Mouse (Mus musculus) lung, embryonic 14.5 days (tissue): Measurements from ENCODE around the gene 1700029F12Rik. TPM values are rescaled to one million over a fixed set of nuclear protein-coding genes. Genes with fewer than 3 reads are reported as not detected.

ENCODE experiments used
- ATAC-seq: fragments of 200-750 bp; cut with Nextera tagmentation; 2 replicates; pipeline ENCODE4 v1.8.0; 2017; ENCODE audit warnings: mild to moderate bottlenecking, moderate TSS enrichment, moderate library complexity; ENCODE audit not compliant: insufficient read depth
- DNase-seq: peaks from one replicate; pipeline ENCODE4 v3.0.0-alpha.2; 2015
- H3K27ac ChIP-seq: fragments of 300-500 bp; sonication (generic); 2 replicates; pipeline ENCODE4 v1.5.1; 2014; ENCODE audit warnings: low read depth, mild to moderate bottlenecking, moderate library complexity
- H3K27me3 ChIP-seq: fragments of 300-500 bp; sonication (generic); 2 replicates; pipeline ENCODE4 v1.6.1; 2014; ENCODE audit warnings: low read length, control low read depth; ENCODE audit not compliant: insufficient read depth
- H3K36me3 ChIP-seq: fragments of 300-500 bp; sonication (generic); 2 replicates; pipeline ENCODE4 v1.6.1; 2014; ENCODE audit warnings: control low read depth; ENCODE audit not compliant: insufficient read depth
- H3K4me1 ChIP-seq: fragments of 300-500 bp; sonication (generic); 2 replicates; pipeline ENCODE4 v1.6.1; 2014; ENCODE audit warnings: antibody characterized with exemption, control low read depth; ENCODE audit not compliant: insufficient read depth
- H3K4me2 ChIP-seq: fragments of 300-500 bp; sonication (generic); 2 replicates; pipeline ENCODE4 v1.6.1; 2014; ENCODE audit warnings: mild to moderate bottlenecking
- H3K4me3 ChIP-seq: fragments of 300-500 bp; sonication (generic); 2 replicates; pipeline ENCODE4 v1.5.1; 2014; ENCODE audit warnings: low read depth, low read length
- H3K9ac ChIP-seq: fragments of 300-500 bp; sonication (generic); 2 replicates; pipeline ENCODE4 v1.6.1; 2014
- H3K9me3 ChIP-seq: fragments of 300-500 bp; sonication (generic); 2 replicates; pipeline ENCODE4 v1.6.1; 2016; ENCODE audit warnings: low read depth, low read length, control low read depth
- CTCF ChIP-seq: IDR thresholded peaks from 2 replicates; pipeline ENCODE4 v1.5.1; 2016; ENCODE audit warnings: antibody characterized with exemption, low read depth
- WGBS: fragments of 180-500 bp; shearing (Covaris S2); extraction: QIAGEN DNeasy Blood & Tissue Kit; methylation state at CpG from one replicate; pipeline ENCODE4 v1.1.7; 2014; 5-methylcytosine and 5-hydroxymethylcytosine counted together
- polyA plus RNA-seq: library from polyadenylated mRNA; unstranded; fragments of >200 nt; fragmentation: Nextera tagmentation; extraction: Ambion mirVana; gene quantifications from 2 replicates; pipeline ENCODE4 v1.2.1, GENCODE M21; 2014

The 1700029F12Rik gene
- polyA plus RNA-seq, 1 experiment from 2014 or later, result not detected

DNA sequence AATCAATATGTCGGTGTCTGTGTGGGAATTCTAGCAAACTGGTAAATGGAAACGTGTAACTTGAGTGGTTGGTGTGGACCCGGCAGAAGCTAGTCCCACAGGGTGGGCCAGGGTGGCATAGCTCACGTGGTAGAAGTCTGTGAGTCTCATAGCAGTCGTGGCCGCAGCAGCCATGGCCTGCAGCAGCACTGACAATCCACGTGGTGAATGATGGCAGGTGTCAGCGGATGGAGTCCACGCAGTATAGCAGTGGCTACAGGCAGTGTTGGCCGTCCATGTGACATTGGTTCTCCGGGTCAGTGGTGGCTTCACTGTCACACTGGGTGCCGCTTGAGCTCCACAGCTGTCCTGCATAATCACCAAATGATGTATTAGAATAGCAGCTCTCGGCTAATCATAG lies 4.1 kb downstream of the 1700029F12Rik start:
- DNase-seq, result no peak
- Histone ChIP-seq H3K4me3 (no peak overlapping the region), H3K9me3 (no peaks in the 10 kb centered on the region), H3K36me3 (no peaks in the 10 kb centered on the region), H3K9ac (no peak overlapping the region), H3K27ac (no peak overlapping the region), H3K4me2 (no peak overlapping the region), H3K4me1 (no peaks in the 10 kb centered on the region), H3K27me3 (no peaks in the 10 kb centered on the region)
- no peak for TF ChIP-seq CTCF
- ATAC-seq, result no peak
- 84% methylated on average over 13 of the region's 13 CpGs for WGBS

DNA sequence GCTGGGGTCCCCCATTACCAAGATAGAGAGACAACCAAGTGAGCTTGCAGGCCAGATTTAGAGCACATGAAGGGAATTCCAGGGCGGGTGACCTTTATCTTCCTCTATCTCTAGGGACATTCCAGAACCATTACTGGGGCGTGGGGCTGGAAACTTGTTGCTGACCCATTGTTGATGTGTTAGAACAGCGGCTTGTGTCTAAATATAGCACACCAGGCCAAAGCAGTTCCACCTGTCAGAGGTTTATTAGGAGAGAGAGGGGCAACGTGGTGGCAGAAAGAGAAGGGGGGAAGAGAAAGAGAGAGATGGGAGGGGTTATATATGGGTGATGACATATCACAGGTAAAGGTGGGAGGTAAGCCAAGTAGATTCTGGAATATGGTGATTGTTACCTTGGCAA lies 12.3 kb downstream of the 1700029F12Rik start:
- no peak overlapping the region for H3K9ac ChIP-seq
- H3K4me1 ChIP-seq, result no peaks in the 10 kb centered on the region
- H3K4me3 ChIP-seq, result no peak overlapping the region
- ATAC-seq, result no peak
- no peak for DNase-seq
- no peak overlapping the region for H3K27ac ChIP-seq
- no peaks in the 10 kb centered on the region for H3K27me3 ChIP-seq
- H3K36me3 ChIP-seq, result no peaks in the 10 kb centered on the region
- 37% methylated on average over 4 of the region's 4 CpGs for WGBS
- TF ChIP-seq CTCF, result no peak
- H3K9me3 ChIP-seq, result no peaks in the 10 kb centered on the region
- H3K4me2 ChIP-seq, result no peak overlapping the region

- 77% methylated on average over 5 of the region's 5 CpGs for WGBS
- H3K27ac ChIP-seq, result no peak overlapping the region
- H3K9me3 ChIP-seq, result no peaks in the 10 kb centered on the region
- H3K36me3 ChIP-seq, result no peaks in the 10 kb centered on the region
- no peaks in the 10 kb centered on the region for H3K27me3 ChIP-seq
- ATAC-seq, result no peak
- no peak overlapping the region for H3K4me3 ChIP-seq
- H3K4me1 ChIP-seq, result no peaks in the 10 kb centered on the region
- TF ChIP-seq CTCF, result no peak
- no peak overlapping the region for H3K4me2 ChIP-seq
- H3K9ac ChIP-seq, result no peak overlapping the region
- no peak for DNase-seq
Measured at GRCm38 (mm10) chr13:97020122-97020521, 14.0 kb downstream of the 1700029F12Rik start.

DNA sequence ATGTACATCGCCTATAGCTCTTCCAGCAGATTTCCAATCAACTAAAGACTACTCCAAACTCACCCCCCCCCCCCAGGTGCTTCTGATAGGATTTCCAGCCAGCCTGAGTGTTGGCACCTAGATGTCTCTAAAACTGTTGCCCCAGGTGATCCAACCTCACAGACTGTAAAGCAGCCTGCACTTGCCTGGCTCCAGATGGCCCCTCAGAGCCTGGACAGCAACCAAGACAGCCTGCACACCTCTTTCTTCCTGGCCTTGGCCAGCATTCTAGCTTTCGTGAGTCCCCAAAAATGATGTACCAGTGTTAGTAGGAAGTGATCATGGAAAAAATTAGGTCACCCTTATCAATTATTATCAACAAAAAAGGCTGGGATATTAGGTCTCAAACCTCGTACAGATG lies 16.5 kb downstream of the 1700029F12Rik start:
- Histone ChIP-seq H3K9me3 (no peaks in the 10 kb centered on the region), H3K4me3 (no peak overlapping the region), H3K4me1 (no peaks in the 10 kb centered on the region), H3K27ac (no peak overlapping the region), H3K4me2 (no peak overlapping the region), H3K36me3 (no peaks in the 10 kb centered on the region), H3K9ac (no peak overlapping the region), H3K27me3 (no peaks in the 10 kb centered on the region)
- DNase-seq (no peak), ATAC-seq (no peak)
- no peak for TF ChIP-seq CTCF
- WGBS, result 79% methylated on average over 3 of the region's 3 CpGs

- Histone ChIP-seq H3K36me3 (no peaks in the 10 kb centered on the region), H3K27ac (no peak overlapping the region), H3K4me2 (no peak overlapping the region), H3K4me1 (no peaks in the 10 kb centered on the region), H3K4me3 (no peak overlapping the region), H3K9ac (no peak overlapping the region), H3K9me3 (no peaks in the 10 kb centered on the region), H3K27me3 (no peaks in the 10 kb centered on the region)
- DNase-seq (no peak), ATAC-seq (no peak)
- TF ChIP-seq CTCF, result no peak
- 80% methylated on average over 4 of the region's 4 CpGs for WGBS
Measured at GRCm38 (mm10) chr13:97014366-97014765, 19.8 kb downstream of the 1700029F12Rik start.

DNA sequence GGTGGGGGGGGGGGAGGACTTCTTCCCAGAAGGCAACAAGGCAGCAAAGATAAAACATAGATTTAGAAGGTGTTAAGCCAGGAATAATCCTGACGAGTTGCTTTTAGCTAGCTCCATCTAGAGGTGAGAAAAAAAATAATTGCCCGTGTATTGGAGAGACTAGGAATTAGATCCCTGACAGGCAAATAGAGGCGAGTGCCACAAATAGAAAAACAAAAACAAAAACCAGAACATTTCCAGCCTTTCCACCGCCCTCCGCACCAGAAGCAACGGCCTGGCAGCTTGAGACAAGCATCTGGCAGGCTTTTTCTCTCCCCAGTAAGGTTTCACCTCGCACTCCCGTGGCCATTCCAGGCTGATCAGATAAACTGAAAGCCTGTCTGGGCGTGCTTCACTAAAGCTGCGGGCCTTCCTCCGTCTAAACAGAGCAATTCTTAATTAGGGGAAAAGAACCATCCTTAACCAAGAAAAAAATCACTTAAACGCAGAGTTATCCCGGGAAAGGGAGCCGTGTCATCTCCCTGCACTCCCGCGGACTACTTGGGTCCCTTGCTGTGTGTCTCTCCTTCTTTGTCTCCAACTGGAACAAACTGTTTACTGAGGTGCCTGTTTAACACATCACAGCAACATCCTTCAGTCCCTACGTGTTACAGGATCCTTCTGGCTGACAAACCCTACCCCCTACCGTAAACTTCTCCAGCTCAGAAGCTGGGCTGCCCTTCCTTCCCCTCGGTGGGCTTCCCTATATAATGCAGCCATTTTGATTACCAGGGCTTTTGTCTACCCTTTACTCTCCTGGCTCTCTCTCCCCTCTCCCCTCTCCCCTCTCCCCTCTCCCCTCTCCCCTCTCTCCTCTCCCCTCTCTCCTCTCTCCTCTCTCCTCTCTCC lies 25.7 kb downstream of the 1700029F12Rik start:
- peak; percentile 41 for TF ChIP-seq CTCF
- peak overlapping the region; percentile 45 for H3K9ac ChIP-seq
- peak; percentile 65 for ATAC-seq

DNA sequence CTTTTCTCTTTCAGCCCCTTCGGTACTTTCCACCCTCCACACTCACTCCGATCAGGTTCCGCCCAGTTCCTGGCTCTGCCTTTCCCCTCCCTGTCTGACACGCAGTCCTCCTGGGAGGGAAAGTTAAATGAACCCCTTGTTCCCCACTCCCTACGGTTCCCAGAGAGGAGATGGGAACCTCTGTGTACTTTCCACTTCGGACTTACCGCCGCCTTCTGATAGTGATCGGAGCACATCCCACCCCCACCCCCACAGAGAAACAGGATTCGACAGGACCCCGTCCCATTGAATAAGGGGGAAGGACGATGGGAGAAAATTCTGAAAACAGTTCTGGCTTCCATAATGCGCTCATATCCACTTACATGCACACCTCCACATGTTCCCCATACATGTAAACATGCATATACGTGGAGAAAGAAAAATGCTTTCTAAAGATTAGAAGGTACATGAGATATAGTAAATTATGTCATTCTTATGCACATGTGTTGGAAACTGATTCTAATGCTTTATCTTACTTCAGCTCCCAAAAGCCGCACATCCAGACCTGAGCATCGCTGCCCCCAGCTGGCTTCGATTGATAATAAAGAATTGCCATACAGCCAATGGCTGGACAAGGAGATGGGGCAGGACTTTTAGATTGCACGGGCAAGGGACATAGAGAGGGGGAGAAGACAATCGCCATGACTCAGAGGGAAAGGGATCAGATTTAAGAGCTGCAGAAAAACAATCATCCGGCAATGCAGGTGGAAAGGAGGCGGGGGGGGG lies 26.5 kb downstream of the 1700029F12Rik start:
- H3K4me2 ChIP-seq, result peak overlapping the region; percentile 80
- DNase-seq (peak; percentile 64), ATAC-seq (peak; percentile 85)
- H3K27ac ChIP-seq, result no peak overlapping the region
- H3K4me1 ChIP-seq, result no peaks in the 10 kb centered on the region
- 0% methylated on average over 18 of the region's 21 CpGs for WGBS
- peak overlapping the region; percentile 40; the same call in 1 of the 2 replicates for H3K9ac ChIP-seq
- H3K4me3 ChIP-seq, result peak overlapping the region; percentile 39
- H3K27me3 ChIP-seq, result no peaks in the 10 kb centered on the region
- no peaks in the 10 kb centered on the region for H3K9me3 ChIP-seq
- H3K36me3 ChIP-seq, result no peaks in the 10 kb centered on the region
- no peak for TF ChIP-seq CTCF

More for the DNA sequence above, 25.7 kb downstream of the 1700029F12Rik start:
- Histone ChIP-seq H3K4me1 (no peaks in the 10 kb centered on the region), H3K27me3 (no peaks in the 10 kb centered on the region), H3K36me3 (no peaks in the 10 kb centered on the region), H3K4me3 (peak overlapping the region; percentile 32), H3K4me2 (peak overlapping the region; percentile 80), H3K27ac (no peak overlapping the region), H3K9me3 (no peaks in the 10 kb centered on the region)
- peak; percentile 80 for DNase-seq
- WGBS, result 1% methylated on average over 19 of the region's 19 CpGs
